Mouse (Mus musculus) G1E (cell line): ENCODE data around the gene Asxl2. TPM values are rescaled to one million over a fixed set of nuclear protein-coding genes. Genes with fewer than 3 reads are reported as not detected.

ENCODE experiments used
- ATAC-seq: 2 replicates; pipeline ENCODE4 v1.8.0; 2016; ENCODE audit warnings: mild to moderate bottlenecking; ENCODE audit not compliant: insufficient number of reproducible peaks, poor library complexity, low FRiP score, severe bottlenecking; ENCODE audit errors: extremely low read depth
- DNase-seq: peaks from one replicate; pipeline ENCODE4 v3.0.0; 2012; ENCODE audit warnings: low spot score
- H3K27me3 ChIP-seq: 2 replicates; pipeline ENCODE4 v1.6.1; 2012; ENCODE audit warnings: mild to moderate bottlenecking, low read length, inconsistent platforms; ENCODE audit not compliant: insufficient read depth
- H3K36me3 ChIP-seq: replicated peaks from 2 replicates; pipeline ENCODE3; 2012; ENCODE audit warnings: mild to moderate bottlenecking, inconsistent platforms
- H3K4me1 ChIP-seq: 2 replicates; pipeline ENCODE4 v1.6.1; 2012; ENCODE audit warnings: low read depth, low read length, inconsistent platforms, mixed read lengths; ENCODE audit not compliant: insufficient read depth
- H3K4me3 ChIP-seq: 2 replicates; pipeline ENCODE4 v1.5.1; 2012; ENCODE audit warnings: low read depth, mild to moderate bottlenecking, inconsistent platforms, low read length, moderate library complexity, mixed read lengths
- H3K9me3 ChIP-seq: replicated peaks from 2 replicates; pipeline ENCODE4 v1.6.1; 2012; ENCODE audit warnings: inconsistent platforms
- CTCF ChIP-seq: IDR thresholded peaks from 2 replicates; pipeline ENCODE4 v1.5.1; 2012; ENCODE audit warnings: low read depth, low read length, inconsistent platforms, mixed read lengths
- GATA1 ChIP-seq: IDR thresholded peaks from 2 replicates; pipeline ENCODE4 v1.6.1; 2012; ENCODE audit warnings: borderline replicate concordance, low read length, inconsistent platforms, mixed read lengths
- GATA2 ChIP-seq: IDR thresholded peaks from 2 replicates; pipeline ENCODE4 v1.6.1; 2012; ENCODE audit warnings: low read depth, low read length, inconsistent platforms, borderline replicate concordance
- POLR2AphosphoS5 ChIP-seq: IDR thresholded peaks from 2 replicates; pipeline ENCODE4 v1.6.1; 2012; ENCODE audit warnings: low read depth, low read length, inconsistent platforms; ENCODE audit not compliant: insufficient replicate concordance
- TAL1 ChIP-seq: conservative IDR thresholded peaks from 2 replicates; pipeline ENCODE4 v1.6.1; 2012; ENCODE audit warnings: low read depth, low read length, inconsistent platforms, mixed read lengths
- polyA plus RNA-seq: library from polyadenylated mRNA; stranded (reverse); fragments of >175 nt; gene quantifications from 2 replicates; pipeline ENCODE4 v1.2.3, GENCODE M21; 2012
- total RNA-seq, 2 experiments: library from RNA; stranded (forward) in 1 of 2; stranded (reverse) in 1 of 2; fragments of 200-1000 nt in 1 of 2; fragments of >200 nt in 1 of 2; fragmentation: Nextera tagmentation in 1 of 2; gene quantifications; 2 replicates each; pipeline ENCODE4 v1.2.3; 2014 to 2017

Gene Asxl2
- total and polyA plus RNA-seq, 3 experiments = 10.6 to 91.9 (median 47.5) TPM

DNA sequence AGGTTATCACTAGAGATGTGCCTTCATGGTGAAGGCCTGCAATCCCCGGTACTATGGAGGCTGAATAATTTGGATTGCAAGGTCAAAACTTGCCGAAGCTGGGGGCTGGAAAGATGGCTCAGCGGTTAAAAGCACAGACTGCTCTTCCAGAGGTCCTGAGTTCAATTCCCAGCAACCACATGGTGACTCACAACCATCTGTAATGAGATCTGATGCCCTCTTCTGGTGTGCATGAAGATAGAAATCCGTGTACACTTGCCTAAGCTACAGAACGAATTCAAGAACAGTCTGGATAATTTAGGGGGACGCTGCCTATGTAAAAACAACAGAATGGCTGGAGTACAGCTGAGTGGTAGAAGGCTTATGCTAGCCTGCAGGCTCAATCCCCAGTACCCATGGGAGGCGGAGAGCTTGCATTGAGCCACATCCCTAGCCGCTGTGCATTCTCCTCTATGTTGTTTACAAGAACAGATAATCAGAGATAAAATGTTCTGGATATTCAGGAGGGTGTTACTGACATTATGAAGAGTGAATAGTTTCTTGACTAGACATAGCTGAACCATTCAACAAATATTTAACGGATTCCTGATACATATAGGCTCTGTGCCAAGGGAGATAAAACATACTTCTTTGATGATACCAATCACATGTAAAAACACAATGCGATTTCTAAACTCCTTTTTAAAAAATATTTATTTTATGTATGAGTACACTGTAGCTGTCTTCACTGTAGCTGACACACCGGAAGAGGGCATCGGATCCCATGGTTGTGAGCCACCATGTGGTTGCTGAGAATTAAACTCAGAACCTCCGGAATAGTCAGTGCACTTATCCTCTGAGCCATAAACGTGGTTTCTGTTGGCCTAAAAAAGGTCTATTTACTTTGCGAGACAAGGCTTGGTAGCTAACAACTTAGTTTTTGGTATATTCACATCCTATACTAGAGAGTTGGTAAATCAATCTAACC, 999 bp upstream of the Asxl2 start:
- Histone ChIP-seq H3K9me3 (no peaks in the 10 kb centered on the region), H3K4me1 (peaks cover 38% of the 10 kb centered on the region), H3K4me3 (peak overlapping the region; percentile 92), H3K27me3 (no peaks in the 10 kb centered on the region), H3K36me3 (peaks cover 31% of the 10 kb centered on the region)
- ATAC-seq = no peak
- TF ChIP-seq GATA1 (no peak), TAL1 (no peak), CTCF (no peak), POLR2AphosphoS5 (no peak), GATA2 (no peak)
- no peak for DNase-seq

DNA sequence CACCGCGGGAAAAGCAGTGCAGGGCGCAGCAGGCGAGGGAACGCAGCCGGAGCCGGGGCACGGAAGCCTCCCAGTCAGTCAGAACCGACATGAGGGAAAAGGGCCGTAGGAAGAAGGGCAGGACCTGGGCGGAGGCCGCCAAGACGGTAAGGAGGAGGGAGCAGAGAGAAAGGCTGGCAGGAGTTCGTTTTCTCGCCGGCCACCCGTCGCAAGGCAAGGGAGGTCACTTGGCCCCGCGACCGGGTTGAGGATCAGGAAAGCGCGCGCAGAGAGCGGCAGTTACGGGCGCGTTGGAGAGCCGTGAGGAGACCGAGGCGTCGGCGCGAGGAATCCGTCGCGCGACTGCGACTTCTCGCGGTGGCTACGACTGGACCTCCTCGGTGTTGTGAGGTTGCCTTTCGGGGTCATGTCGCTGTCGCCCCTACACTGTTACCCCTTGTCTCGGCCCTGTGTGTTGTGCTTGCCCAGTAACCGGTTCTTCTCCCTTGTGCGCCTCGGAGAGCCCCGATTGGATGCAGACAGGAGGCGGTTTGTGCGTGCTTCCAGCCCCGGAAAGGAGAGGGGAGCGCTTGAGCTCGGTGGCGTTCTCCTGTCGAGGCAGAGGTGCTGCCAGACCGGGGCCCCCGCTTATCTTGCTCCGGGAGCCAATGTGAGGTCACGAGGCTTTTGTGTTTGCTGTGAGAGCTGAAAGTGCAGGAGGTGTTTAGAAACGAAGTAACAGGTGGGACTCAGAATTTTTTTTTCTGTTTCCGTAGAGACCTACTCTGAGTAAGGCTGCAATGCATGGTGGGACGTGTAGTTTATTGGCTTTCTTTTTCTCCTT, 621 bp downstream of the Asxl2 start:
- ATAC-seq (peak; percentile 50), DNase-seq (peak; percentile 39)
- TF ChIP-seq POLR2AphosphoS5 = no peak
- TF ChIP-seq GATA2 = no peak
- no peak for TF ChIP-seq CTCF
- TF ChIP-seq GATA1 = no peak
- TF ChIP-seq TAL1 = no peak
- Histone ChIP-seq H3K4me1 (peaks cover 45% of the 10 kb centered on the region), H3K9me3 (no peaks in the 10 kb centered on the region), H3K27me3 (no peaks in the 10 kb centered on the region), H3K36me3 (peaks cover 26% of the 10 kb centered on the region), H3K4me3 (peak overlapping the region; percentile 92)

DNA sequence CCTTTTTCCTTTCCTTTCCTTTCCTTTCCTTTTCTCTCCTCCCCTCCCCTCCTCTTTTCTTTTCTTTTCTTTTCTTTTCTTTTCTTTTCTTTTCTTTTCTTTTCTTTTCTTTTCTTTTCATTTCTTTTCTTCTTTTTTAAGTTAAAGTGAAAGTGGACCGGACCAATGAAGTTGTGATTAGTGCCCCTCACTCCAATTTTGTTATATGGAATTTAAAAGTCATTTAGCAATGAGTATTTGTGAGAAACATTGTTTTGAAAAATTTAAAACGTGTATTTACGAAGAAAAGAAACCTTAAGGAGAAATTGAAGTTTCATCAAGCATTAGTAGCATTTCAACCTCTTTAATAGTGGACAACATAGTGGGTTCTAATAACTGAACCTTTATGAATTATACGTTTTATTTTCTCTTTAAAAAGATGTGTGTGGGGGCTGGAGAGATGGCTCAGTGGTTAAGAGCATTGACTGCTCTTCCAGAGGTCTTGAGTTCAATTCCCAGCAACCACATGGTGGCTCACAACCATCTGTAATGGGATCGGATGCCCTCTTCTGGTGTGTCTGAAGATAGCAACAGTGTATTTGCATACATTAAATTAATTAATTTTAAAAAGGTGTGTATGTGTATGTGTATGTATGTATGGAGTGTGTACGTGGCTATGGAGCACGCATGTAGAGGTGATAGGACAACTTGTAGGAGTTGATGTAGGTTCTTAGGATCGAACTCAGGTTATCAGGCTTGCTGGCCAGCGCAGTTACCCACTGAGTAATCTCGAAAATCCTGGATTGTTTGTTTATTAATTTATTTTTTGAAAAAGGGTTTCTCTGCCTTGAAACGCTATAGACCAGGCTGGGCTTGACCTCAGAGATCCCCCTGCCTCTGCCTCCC, 1.5 kb downstream of the Asxl2 start:
- no peak for TF ChIP-seq GATA2
- no peak for TF ChIP-seq CTCF
- no peak for TF ChIP-seq GATA1
- TF ChIP-seq TAL1 = no peak
- TF ChIP-seq POLR2AphosphoS5 = no peak
- ATAC-seq (no peak), DNase-seq (no peak)
- Histone ChIP-seq H3K9me3 (no peaks in the 10 kb centered on the region), H3K27me3 (no peaks in the 10 kb centered on the region), H3K36me3 (peaks cover 18% of the 10 kb centered on the region), H3K4me3 (peak overlapping the region; percentile 92), H3K4me1 (peaks cover 38% of the 10 kb centered on the region)

DNA sequence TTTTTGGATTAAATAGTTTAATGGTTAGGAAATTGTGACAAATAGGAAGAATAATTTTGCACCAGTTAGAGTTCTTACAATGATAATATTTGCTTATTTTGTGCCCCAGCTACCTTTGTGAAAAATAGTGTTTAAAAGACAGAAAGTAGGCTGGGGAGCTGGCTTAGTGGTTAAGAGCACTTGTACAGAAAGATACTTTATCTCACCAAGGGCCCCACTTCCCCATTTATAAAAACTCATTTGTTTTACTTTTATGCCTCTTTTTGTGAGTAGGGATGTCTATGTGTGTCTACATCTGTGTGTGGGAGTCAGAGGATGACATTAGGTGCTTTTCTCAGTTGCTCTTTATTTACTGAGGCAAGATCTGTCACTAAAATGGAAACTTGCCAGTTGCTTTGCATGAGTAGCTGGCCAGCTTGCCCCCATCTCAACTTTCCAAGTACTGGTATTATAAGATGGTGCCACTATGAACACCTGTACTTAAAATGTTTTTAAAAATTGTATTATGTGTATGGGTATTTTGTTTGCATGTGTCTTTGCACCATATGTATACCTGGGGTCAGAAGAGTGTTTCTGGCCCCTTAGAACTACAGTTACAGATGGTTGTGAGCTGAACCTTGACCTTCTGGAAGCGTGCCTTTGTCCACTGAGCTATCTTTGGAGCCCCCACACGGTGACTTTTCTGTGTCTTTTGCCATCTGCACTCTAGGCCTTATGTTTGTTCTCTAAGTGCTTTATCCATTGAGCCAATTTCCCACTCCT, 3.2 kb downstream of the Asxl2 start:
- DNase-seq (no peak), ATAC-seq (no peak)
- TF ChIP-seq GATA1 (no peak), POLR2AphosphoS5 (no peak), TAL1 (no peak), GATA2 (no peak), CTCF (no peak)
- no peaks in the 10 kb centered on the region for H3K27me3 ChIP-seq
- H3K4me1 ChIP-seq = peaks cover 38% of the 10 kb centered on the region
- no peak overlapping the region for H3K4me3 ChIP-seq
- no peaks in the 10 kb centered on the region for H3K9me3 ChIP-seq
- peaks cover 29% of the 10 kb centered on the region for H3K36me3 ChIP-seq

DNA sequence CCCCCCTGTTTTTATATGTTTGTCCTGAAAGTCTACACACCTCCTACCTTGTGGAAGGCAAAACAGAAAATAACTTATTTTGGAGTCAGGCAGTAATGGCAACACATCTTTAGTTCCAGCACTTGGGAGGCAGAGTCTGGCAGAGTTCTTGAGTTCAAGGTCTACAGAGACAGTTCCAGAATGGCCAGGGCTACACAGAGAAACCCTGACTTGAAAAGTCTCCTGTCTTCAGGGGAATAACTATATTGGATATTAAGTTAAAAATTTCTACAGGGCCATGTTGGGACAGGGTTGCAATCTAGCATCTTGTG, 3.7 kb downstream of the Asxl2 start:
- Histone ChIP-seq H3K4me3 (no peak overlapping the region), H3K4me1 (peaks cover 34% of the 10 kb centered on the region), H3K36me3 (peaks cover 29% of the 10 kb centered on the region), H3K9me3 (no peaks in the 10 kb centered on the region), H3K27me3 (no peaks in the 10 kb centered on the region)
- TF ChIP-seq CTCF = no peak
- TF ChIP-seq GATA2 = no peak
- TF ChIP-seq TAL1 = no peak
- TF ChIP-seq POLR2AphosphoS5 = no peak
- TF ChIP-seq GATA1 = no peak
- no peak for DNase-seq
- no peak for ATAC-seq

DNA sequence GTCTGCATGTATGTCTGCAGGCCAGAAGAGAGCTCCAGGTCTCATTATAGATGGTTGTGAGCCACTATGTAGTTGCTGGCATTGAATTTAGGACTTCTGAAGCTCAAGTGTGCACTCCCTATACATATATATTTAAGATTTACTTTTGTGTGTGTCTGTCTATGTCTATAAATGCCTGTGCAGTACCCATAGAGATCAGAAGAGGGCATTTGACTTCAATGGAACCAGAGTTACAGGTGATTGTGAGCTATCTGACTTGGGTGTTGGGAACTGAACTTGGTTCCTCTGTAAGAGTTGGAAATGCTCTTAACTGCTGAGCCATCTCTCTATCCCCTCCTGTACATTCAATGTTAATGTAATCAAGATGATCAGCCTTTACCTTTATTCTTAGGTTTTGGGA, 4.3 kb downstream of the Asxl2 start:
- no peaks in the 10 kb centered on the region for H3K27me3 ChIP-seq
- ATAC-seq (no peak), DNase-seq (no peak)
- peaks cover 31% of the 10 kb centered on the region for H3K4me1 ChIP-seq
- TF ChIP-seq TAL1 (no peak), GATA2 (no peak), CTCF (no peak), POLR2AphosphoS5 (no peak), GATA1 (no peak)
- H3K36me3 ChIP-seq = peaks cover 29% of the 10 kb centered on the region
- no peaks in the 10 kb centered on the region for H3K9me3 ChIP-seq
- H3K4me3 ChIP-seq = no peak overlapping the region
